Mouse (Mus musculus) ES-E14 (cell line): ENCODE data around the gene Sema3f.

Experiments used
- CHD2 ChIP-seq: IDR thresholded peaks from 2 replicates; pipeline ENCODE4 v1.6.1; 2014; ENCODE audit warnings: mild to moderate bottlenecking, low read depth, low read length, inconsistent platforms
- ZC3H11A ChIP-seq: IDR thresholded peaks from 2 replicates; pipeline ENCODE4 v1.6.1; 2012; ENCODE audit warnings: low read depth, mild to moderate bottlenecking, inconsistent platforms, low read length, borderline replicate concordance
- ZNF384 ChIP-seq: IDR thresholded peaks from 2 replicates; pipeline ENCODE4 v1.6.1; 2012; ENCODE audit warnings: low read depth, low read length, inconsistent platforms

DNA sequence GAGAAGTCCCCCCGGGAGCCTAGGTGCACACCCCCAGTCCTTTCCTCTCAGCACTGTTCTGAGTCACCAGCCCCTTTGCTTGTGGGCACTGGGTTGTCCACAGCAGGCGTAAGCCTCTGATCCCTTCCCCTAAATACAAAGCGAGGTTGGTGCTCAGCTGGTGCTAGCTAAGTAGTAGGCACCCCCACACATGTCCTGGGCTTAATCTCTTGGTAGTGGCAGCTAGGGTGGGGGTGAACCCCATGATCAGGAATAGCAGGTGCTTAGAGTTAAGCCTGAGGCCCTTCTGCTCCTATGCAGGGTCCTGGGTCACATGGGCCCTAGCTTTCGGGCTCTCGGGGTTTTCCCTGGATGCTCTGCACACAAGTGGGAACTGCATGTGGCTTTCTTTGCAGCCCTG is 53.1 kb downstream of the Sema3f start:
- TF ChIP-seq ZNF384 (no peak), ZC3H11A (no peak), CHD2 (no peak)
